Mouse (Mus musculus) left cerebral cortex, adult 2 months (tissue): ENCODE measurements around the gene Zp2. TPM values are rescaled to one million over a fixed set of nuclear protein-coding genes. Genes with fewer than 3 reads are reported as not detected.

Experiments
- DNase-seq, 2 experiments: peaks; one replicate each; pipeline ENCODE4 v3.0.0; 2021 to 2022; ENCODE audit warnings: low spot score in 2 of 2, mixed read lengths in 1 of 2; ENCODE audit errors: extremely low spot score in 1 of 2
- H3K27ac ChIP-seq: fragments of 200-600 bp; 2 replicates; pipeline ENCODE4 v1.8.1; 2022
- H3K4me3 ChIP-seq: fragments of 200-600 bp; 2 replicates; pipeline ENCODE4 v1.8.1; 2022
- CTCF ChIP-seq: fragments of 200-600 bp; IDR thresholded peaks from 2 replicates; pipeline ENCODE4 v1.8.1; 2022; ENCODE audit warnings: antibody characterized with exemption, mild to moderate bottlenecking, moderate library complexity
- intact Hi-C: fragments of 180-260 bp; cut with DNase I; formaldehyde crosslinking; loops from one replicate; pipeline ENCODE4 v1.15.1; 2025
- long read RNA-seq, 2 experiments: library from polyadenylated mRNA; stranded (forward); transcript quantifications; one replicate each; pipeline ENCODE4 v2.0.0; 2021; ENCODE audit warnings: borderline mapping rate in 2 of 2
- total RNA-seq, 2 experiments: library from RNA; stranded (reverse); gene quantifications; 2 replicates each; pipeline ENCODE4 v1.2.3; 2021

Zp2 gene
- total RNA-seq = under 1 TPM; 0.26 to 0.29 TPM
- long read RNA-seq, experiment 1 = 0 reads
- long read RNA-seq, experiment 2 = 0 reads

- intact Hi-C loops = no loop called here
- Histone ChIP-seq H3K27ac (no peak within 1 kb of the TSS), H3K4me3 (no peak within 1 kb of the TSS)
- DNase-seq = no peak
- no peak for TF ChIP-seq CTCF
Measured at GRCm38 (mm10) chr7:120145191-120145590, at the start of gene Zp2. Gene Zp2 (minus strand): TSS chr7:120145291.

GRCm38 (mm10) chr7:120192816-120193215 is 47.7 kb upstream of the Zp2 start:
- Histone ChIP-seq H3K27ac (no peak overlapping the region), H3K4me3 (no peak overlapping the region)
- intact Hi-C loops = no loop called here
- DNase-seq = no peak
- no peak for TF ChIP-seq CTCF

- intact Hi-C loops = no loop called here
- Histone ChIP-seq H3K4me3 (no peak overlapping the region), H3K27ac (no peak overlapping the region)
- TF ChIP-seq CTCF = no peak
- DNase-seq = no peak
Measured at GRCm38 (mm10) chr7:120192207-120192606, 47.1 kb upstream of the Zp2 start.

GRCm38 (mm10) chr7:120190150-120190665 is 45.1 kb upstream of the Zp2 start:
- Histone ChIP-seq H3K4me3 (no peak overlapping the region), H3K27ac (no peak overlapping the region)
- intact Hi-C loops = no loop called here
- TF ChIP-seq CTCF = no peak
- DNase-seq = no peak

GRCm38 (mm10) chr7:120189369-120190149 is 44.5 kb upstream of the Zp2 start:
- no peak for TF ChIP-seq CTCF
- intact Hi-C loops = no loop called here
- no peak for DNase-seq
- H3K27ac ChIP-seq = no peak overlapping the region
- H3K4me3 ChIP-seq = no peak overlapping the region

GRCm38 (mm10) chr7:120188946-120189345 is 43.9 kb upstream of the Zp2 start:
- DNase-seq = no peak
- Histone ChIP-seq H3K27ac (no peak overlapping the region), H3K4me3 (no peak overlapping the region)
- intact Hi-C loops = no loop called here
- no peak for TF ChIP-seq CTCF

- intact Hi-C loops = no loop called here
- Histone ChIP-seq H3K27ac (no peak overlapping the region), H3K4me3 (no peak overlapping the region)
- DNase-seq = no peak
- no peak for TF ChIP-seq CTCF
Measured at GRCm38 (mm10) chr7:120182891-120183290, 37.8 kb upstream of the Zp2 start.

- no peak overlapping the region for H3K4me3 ChIP-seq
- DNase-seq = no peak
- intact Hi-C loops = no loop called here
- no peak overlapping the region for H3K27ac ChIP-seq
- no peak for TF ChIP-seq CTCF
Measured at GRCm38 (mm10) chr7:120181401-120182230, 36.5 kb upstream of the Zp2 start.

GRCm38 (mm10) chr7:120180547-120180946 is 35.5 kb upstream of the Zp2 start:
- Histone ChIP-seq H3K27ac (no peak overlapping the region), H3K4me3 (no peak overlapping the region)
- TF ChIP-seq CTCF = no peak
- DNase-seq = no peak
- intact Hi-C loops = no loop called here

- DNase-seq = no peak
- TF ChIP-seq CTCF = no peak
- H3K4me3 ChIP-seq = no peak overlapping the region
- no peak overlapping the region for H3K27ac ChIP-seq
- intact Hi-C loops = no loop called here
Measured at GRCm38 (mm10) chr7:120178935-120179334, 33.8 kb upstream of the Zp2 start.

- Histone ChIP-seq H3K27ac (no peak overlapping the region), H3K4me3 (no peak overlapping the region)
- intact Hi-C loops = no loop called here
- TF ChIP-seq CTCF = no peak
- DNase-seq = no peak
Measured at GRCm38 (mm10) chr7:120177611-120178010, 32.5 kb upstream of the Zp2 start.

- TF ChIP-seq CTCF = no peak
Measured at GRCm38 (mm10) chr7:120174723-120175504, 29.8 kb upstream of the Zp2 start.

More at GRCm38 (mm10) chr7:120174723-120175504, 29.8 kb upstream of the Zp2 start:
- intact Hi-C loops = no loop called here
- Histone ChIP-seq H3K4me3 (no peak overlapping the region), H3K27ac (no peak overlapping the region)
- no peak for DNase-seq
